Mouse (Mus musculus) CH12.LX (cell line): ENCODE results near the gene Fgfr2. TPM values are rescaled to one million over a fixed set of nuclear protein-coding genes. Genes with fewer than 3 reads are reported as not detected.

Source experiments
- DNase-seq: peaks from one replicate; pipeline ENCODE4 v3.0.0-alpha.2; 2013; ENCODE audit errors: extremely low read depth
- H3K27ac ChIP-seq: 2 replicates; pipeline ENCODE4 v1.5.1; 2012; ENCODE audit warnings: low read depth, mild to moderate bottlenecking, control low read depth, moderate library complexity; ENCODE audit not compliant: insufficient read depth
- H3K27me3 ChIP-seq: replicated peaks from 2 replicates; pipeline ENCODE3; 2012; ENCODE audit warnings: inconsistent platforms
- H3K36me3 ChIP-seq, 2 experiments: replicated peaks in 1 of 2; 2 replicates each; pipeline versions ENCODE3 to v1.6.1; 2012; ENCODE audit warnings: inconsistent platforms in 1 of 2, low read length in 1 of 2, mild to moderate bottlenecking in 1 of 2, mixed read lengths in 1 of 2, moderate library complexity in 1 of 2; ENCODE audit not compliant: control insufficient read depth in 1 of 2, insufficient read depth in 1 of 2
- H3K4me1 ChIP-seq, 2 experiments: 2 replicates each; pipeline ENCODE4 v1.6.1; 2012; ENCODE audit warnings: inconsistent platforms in 1 of 2, moderate library complexity in 1 of 2; ENCODE audit not compliant: insufficient read depth in 2 of 2, control insufficient read depth in 1 of 2
- H3K4me2 ChIP-seq: 2 replicates; pipeline ENCODE4 v1.6.1; 2012; ENCODE audit warnings: low read depth, mild to moderate bottlenecking, control low read depth; ENCODE audit not compliant: poor library complexity, insufficient read depth, severe bottlenecking
- H3K4me3 ChIP-seq, 3 experiments: fragments of 150-350 bp in 1 of 3; sonication (generic) in 1 of 3; replicated peaks in 1 of 3; 2 replicates each; pipeline versions ENCODE3 to v1.5.1; 2011 to 2012; ENCODE audit warnings: low read depth in 2 of 3, low read length in 2 of 3, mild to moderate bottlenecking in 2 of 3, moderate library complexity in 2 of 3, control low read depth in 1 of 3, improper control_type of control experiment in 1 of 3, inconsistent platforms in 1 of 3, mixed read lengths in 1 of 3; ENCODE audit not compliant: poor library complexity in 1 of 3
- H3K79me2 ChIP-seq: replicated peaks from 2 replicates; pipeline ENCODE4 v1.6.1; 2012; ENCODE audit warnings: mild to moderate bottlenecking, moderate library complexity; ENCODE audit not compliant: control insufficient read depth, poor library complexity, insufficient read depth, severe bottlenecking; ENCODE audit errors: extremely low read depth
- H3K9ac ChIP-seq: 2 replicates; pipeline ENCODE4 v1.6.1; 2012; ENCODE audit warnings: low read depth, mild to moderate bottlenecking, control low read depth, moderate library complexity; ENCODE audit not compliant: insufficient read depth
- H3K9me3 ChIP-seq: replicated peaks from 2 replicates; pipeline ENCODE3; 2012; ENCODE audit warnings: low read length, inconsistent platforms, mixed read lengths
- BHLHE40 ChIP-seq: IDR thresholded peaks from 2 replicates; pipeline ENCODE4 v1.6.1; 2011; ENCODE audit warnings: mild to moderate bottlenecking, low read depth, low read length, improper control_type of control experiment
- CHD1 ChIP-seq: IDR thresholded peaks from 2 replicates; pipeline ENCODE4 v1.6.1; 2012; ENCODE audit warnings: low read depth, low read length, improper control_type of control experiment, inconsistent platforms
- CHD2 ChIP-seq: IDR thresholded peaks from 2 replicates; pipeline ENCODE4 v1.6.1; 2011; ENCODE audit warnings: low read length, improper control_type of control experiment
- CTCF ChIP-seq, 2 experiments: IDR thresholded peaks in 1 of 2; conservative IDR thresholded peaks in 1 of 2; 2 replicates each; pipeline ENCODE4 v1.5.1; 2011 to 2012; ENCODE audit warnings: low read depth in 2 of 2, low read length in 2 of 2, improper control_type of control experiment in 1 of 2, inconsistent platforms in 1 of 2, mild to moderate bottlenecking in 1 of 2, moderate library complexity in 1 of 2
- ELF1 ChIP-seq: IDR thresholded peaks from 2 replicates; pipeline ENCODE4 v1.6.1; 2014; ENCODE audit warnings: low read depth, mild to moderate bottlenecking, inconsistent platforms, low read length, improper control_type of control experiment
- EP300 ChIP-seq: IDR thresholded peaks from 2 replicates; pipeline ENCODE4 v1.6.1; 2011; ENCODE audit warnings: low read length, improper control_type of control experiment
- GABPA ChIP-seq: IDR thresholded peaks from 2 replicates; pipeline ENCODE4 v1.6.1; 2012; ENCODE audit warnings: low read depth, low read length, improper control_type of control experiment, inconsistent platforms; ENCODE audit not compliant: insufficient replicate concordance
- HCFC1 ChIP-seq: IDR thresholded peaks from 2 replicates; pipeline ENCODE4 v1.6.1; 2012; ENCODE audit warnings: low read depth, mild to moderate bottlenecking, inconsistent platforms, low read length, improper control_type of control experiment
- IRF4 ChIP-seq: IDR thresholded peaks from 2 replicates; pipeline ENCODE4 v1.6.1; 2014; ENCODE audit warnings: low read depth, mild to moderate bottlenecking, inconsistent platforms, low read length, improper control_type of control experiment
- JUN ChIP-seq: IDR thresholded peaks from 2 replicates; pipeline ENCODE4 v1.6.1; 2011; ENCODE audit warnings: low read depth, mild to moderate bottlenecking, low read length, improper control_type of control experiment, moderate library complexity; ENCODE audit not compliant: insufficient read depth
- JUND ChIP-seq: conservative IDR thresholded peaks from 2 replicates; pipeline ENCODE4 v1.6.1; 2011; ENCODE audit warnings: low read depth, low read length, improper control_type of control experiment
- KAT2A ChIP-seq: IDR thresholded peaks from 2 replicates; pipeline ENCODE4 v1.6.1; 2012; ENCODE audit warnings: low read length, improper control_type of control experiment, inconsistent platforms; ENCODE audit not compliant: insufficient replicate concordance
- MAFK ChIP-seq: IDR thresholded peaks from 2 replicates; pipeline ENCODE4 v1.6.1; 2011; ENCODE audit warnings: low read length, improper control_type of control experiment; ENCODE audit not compliant: insufficient replicate concordance
- MAX ChIP-seq: IDR thresholded peaks from 2 replicates; pipeline ENCODE4 v1.6.1; 2011; ENCODE audit warnings: low read length, improper control_type of control experiment
- MEF2A ChIP-seq: IDR thresholded peaks from 2 replicates; pipeline ENCODE4 v1.6.1; 2014; ENCODE audit warnings: low read depth, mild to moderate bottlenecking, inconsistent platforms, low read length, improper control_type of control experiment, borderline replicate concordance
- NELFE ChIP-seq: IDR thresholded peaks from 2 replicates; pipeline ENCODE4 v1.6.1; 2011; ENCODE audit warnings: low read depth, low read length, improper control_type of control experiment
- PAX5 ChIP-seq: IDR thresholded peaks from 2 replicates; pipeline ENCODE4 v1.6.1; 2012; ENCODE audit warnings: low read length, inconsistent platforms, mixed read lengths
- POLR2A ChIP-seq: IDR thresholded peaks from 2 replicates; pipeline ENCODE4 v1.6.1; 2011; ENCODE audit warnings: low read depth, mild to moderate bottlenecking, improper control_type of control experiment, low read length
- POLR2AphosphoS2 ChIP-seq: IDR thresholded peaks from 2 replicates; pipeline ENCODE4 v1.6.1; 2011; ENCODE audit warnings: low read depth, low read length, improper control_type of control experiment
- RCOR1 ChIP-seq: conservative IDR thresholded peaks from 2 replicates; pipeline ENCODE4 v1.6.1; 2012; ENCODE audit warnings: low read depth, mild to moderate bottlenecking, inconsistent platforms, low read length, improper control_type of control experiment
- SIN3A ChIP-seq: IDR thresholded peaks from 2 replicates; pipeline ENCODE4 v1.6.1; 2012; ENCODE audit warnings: low read length, improper control_type of control experiment, inconsistent platforms
- SMC3 ChIP-seq: IDR thresholded peaks from 2 replicates; pipeline ENCODE4 v1.6.1; 2011; ENCODE audit warnings: low read depth, low read length, improper control_type of control experiment
- TBP ChIP-seq: conservative IDR thresholded peaks from 2 replicates; pipeline ENCODE4 v1.6.1; 2011; ENCODE audit warnings: low read depth, low read length, improper control_type of control experiment
- TCF12 ChIP-seq: IDR thresholded peaks from 2 replicates; pipeline ENCODE4 v1.6.1; 2014; ENCODE audit warnings: low read depth, mild to moderate bottlenecking, inconsistent platforms, low read length, improper control_type of control experiment
- USF1 ChIP-seq: IDR thresholded peaks from 2 replicates; pipeline ENCODE4 v1.6.1; 2014; ENCODE audit warnings: low read depth, mild to moderate bottlenecking, inconsistent platforms, low read length, improper control_type of control experiment
- ZC3H11A ChIP-seq: IDR thresholded peaks from 2 replicates; pipeline ENCODE4 v1.6.1; 2012; ENCODE audit warnings: low read depth, mild to moderate bottlenecking, inconsistent platforms, low read length, improper control_type of control experiment
- ZNF384 ChIP-seq: IDR thresholded peaks from 2 replicates; pipeline ENCODE4 v1.6.1; 2012; ENCODE audit warnings: low read depth, low read length, improper control_type of control experiment, inconsistent platforms
- dilution Hi-C: fragments of 300-500 bp; cut with MboI; formaldehyde crosslinking; loops from 2 replicates; pipeline ENCODE4 v1.14.3; 2020; ENCODE audit warnings: low sequenced_read_pairs; ENCODE audit not compliant: extremely low pct_unique_long_range_greater_than_20kb, extremely low pct_ligation_motif_present
- in situ Hi-C: fragments of 300-500 bp; cut with MboI; formaldehyde crosslinking; loops from 3 replicates; pipeline ENCODE4 v1.14.3; 2019; ENCODE audit warnings: low sequenced_read_pairs, low pct_ligation_motif_present, low pct_unique_long_range_greater_than_20kb, mixed read lengths
- polyA plus RNA-seq: library from polyadenylated mRNA; unstranded; fragments of >175 nt; gene quantifications from 2 replicates; pipeline ENCODE4 v1.2.1, GENCODE M21; 2012; ENCODE audit warnings: low read depth; ENCODE audit not compliant: insufficient read length
- total RNA-seq, 2 experiments: library from RNA; depleted of rRNA; stranded (reverse); fragments of 300-350 nt in 1 of 2; fragments of >200 nt in 1 of 2; gene quantifications; 2 replicates each; pipeline ENCODE4 v1.2.3; 2012 to 2014

The Fgfr2 gene
- total and polyA plus RNA-seq, 3 experiments = not detected

- Histone ChIP-seq H3K9me3 (peaks cover 34% of the 10 kb centered on the region), H3K4me2 (no peak overlapping the region), H3K4me1 (no peaks in the 10 kb centered on the region), H3K79me2 (no peaks in the 10 kb centered on the region), H3K27me3 (peaks cover 41% of the 10 kb centered on the region), H3K9ac (no peak overlapping the region), H3K27ac (no peak overlapping the region), H3K4me3 (no peak overlapping the region), H3K36me3 (no peaks in the 10 kb centered on the region)
- dilution Hi-C loops (no loop called here), in situ Hi-C loops (no loop called here)
- DNase-seq = no peak
- TF ChIP-seq RCOR1 (no peak), ELF1 (no peak), JUN (no peak), TBP (no peak), HCFC1 (no peak), CHD2 (no peak), PAX5 (no peak), JUND (no peak), EP300 (no peak), MEF2A (no peak), SMC3 (no peak), TCF12 (no peak), KAT2A (no peak), SIN3A (no peak), USF1 (no peak), CHD1 (no peak), ZC3H11A (no peak), GABPA (no peak)
Measured at GRCm38 (mm10) chr7:133121661-133122378, 1.3 kb downstream of the Fgfr2 start.

GRCm38 (mm10) chr7:133121080-133121607, 2.0 kb downstream of the Fgfr2 start:
- Histone ChIP-seq H3K79me2 (no peaks in the 10 kb centered on the region), H3K9me3 (peaks cover 34% of the 10 kb centered on the region), H3K4me3 (no peak overlapping the region), H3K4me1 (no peaks in the 10 kb centered on the region), H3K4me2 (no peak overlapping the region), H3K27me3 (peaks cover 42% of the 10 kb centered on the region)
- DNase-seq = no peak
- in situ Hi-C loops = no loop called here
- no peak for TF ChIP-seq IRF4
- no peak for TF ChIP-seq ZC3H11A
- TF ChIP-seq JUND = no peak
- TF ChIP-seq GABPA = no peak
- TF ChIP-seq BHLHE40 = no peak
- TF ChIP-seq MAFK = no peak
- TF ChIP-seq EP300 = no peak
- TF ChIP-seq ELF1 = no peak
- TF ChIP-seq KAT2A = no peak
- no peak for TF ChIP-seq CTCF (conservative IDR thresholded peaks at IDR 0.05 in 1 of 2, IDR thresholded peaks at IDR 0.05 in 1 of 2; ENCODE audit: low read depth in 2 of 2, low read length in 2 of 2)
- TF ChIP-seq ZNF384 = no peak
- TF ChIP-seq JUN = no peak
- no peak for TF ChIP-seq SIN3A
- no peak for TF ChIP-seq MAX
- no peak for TF ChIP-seq POLR2AphosphoS2
- TF ChIP-seq TBP = no peak
- TF ChIP-seq POLR2A = no peak
- no peak for TF ChIP-seq HCFC1
- no peak for TF ChIP-seq NELFE
- TF ChIP-seq, all 38 proteins: peak for 0
- no peaks in the 10 kb centered on the region for H3K36me3 ChIP-seq
- dilution Hi-C loops = no loop called here
- H3K27ac ChIP-seq = no peak overlapping the region
- no peak overlapping the region for H3K9ac ChIP-seq
